Mouse (Mus musculus): ENCODE measurements around the gene AC124502.3.

- TF ChIP-seq POLR2A (IDR thresholded peaks at IDR 0.05; ENCODE audit: borderline replicate concordance, low read depth, low read length) = no peak
- no peak for TF ChIP-seq CTCF (IDR thresholded peaks at IDR 0.05; ENCODE audit: low read depth, low read length)
Observed at GRCm38 (mm10) chr19:4999445-5000140, 39.1 kb upstream of the AC124502.3 start.
